Mouse (Mus musculus) ES-E14 (cell line): ENCODE results near the gene Dcaf12l2. TPM values are rescaled to one million over a fixed set of nuclear protein-coding genes. Genes with fewer than 3 reads are reported as not detected.
A peak's percentile ranks its signal among the peaks of the same experiment; 100 is the strongest.

ENCODE experiments used
- DNase-seq: peaks from one replicate; pipeline ENCODE4 v3.0.0-alpha.2; 2013; ENCODE audit warnings: low read depth, low spot score
- H3K27ac ChIP-seq: 2 replicates; pipeline ENCODE4 v1.5.1; 2012; ENCODE audit warnings: low read depth, mild to moderate bottlenecking, low read length, moderate library complexity, mixed read lengths; ENCODE audit not compliant: poor library complexity, insufficient read depth, severe bottlenecking
- H3K36me3 ChIP-seq: 2 replicates; pipeline ENCODE4 v1.6.1; 2012; ENCODE audit warnings: mild to moderate bottlenecking, low read length, moderate library complexity, mixed read lengths; ENCODE audit not compliant: control insufficient read depth, poor library complexity, insufficient read depth, severe bottlenecking
- H3K4me1 ChIP-seq, 2 experiments: fragments of 150-350 bp in 1 of 2; sonication (generic) in 1 of 2; 2 replicates each; pipeline ENCODE4 v1.6.1; 2012; ENCODE audit warnings: low read length in 2 of 2, mild to moderate bottlenecking in 1 of 2, mixed read lengths in 1 of 2; ENCODE audit not compliant: control insufficient read depth in 2 of 2, insufficient read depth in 2 of 2, poor library complexity in 1 of 2
- H3K4me3 ChIP-seq, 2 experiments: fragments of 150-350 bp in 1 of 2; sonication (generic) in 1 of 2; 2 replicates each; pipeline ENCODE4 v1.5.1; 2012; ENCODE audit warnings: low read length in 2 of 2, low read depth in 1 of 2, mild to moderate bottlenecking in 1 of 2, mixed read lengths in 1 of 2; ENCODE audit not compliant: insufficient read depth in 1 of 2, poor library complexity in 1 of 2, severe bottlenecking in 1 of 2
- H3K9ac ChIP-seq: 2 replicates; pipeline ENCODE4 v1.6.1; 2012; ENCODE audit warnings: low read depth, mild to moderate bottlenecking, low read length, mixed read lengths; ENCODE audit not compliant: poor library complexity, insufficient read depth, severe bottlenecking
- H3K9me3 ChIP-seq: fragments of 150-350 bp; sonication (generic); 2 replicates; pipeline ENCODE4 v1.6.1; 2012; ENCODE audit warnings: low read depth, mild to moderate bottlenecking, low read length; ENCODE audit not compliant: control insufficient read depth, insufficient read depth
- CHD2 ChIP-seq: IDR thresholded peaks from 2 replicates; pipeline ENCODE4 v1.6.1; 2014; ENCODE audit warnings: mild to moderate bottlenecking, low read depth, low read length, inconsistent platforms
- HCFC1 ChIP-seq: IDR thresholded peaks from 2 replicates; pipeline ENCODE4 v1.6.1; 2012; ENCODE audit warnings: low read length, inconsistent platforms, borderline replicate concordance; ENCODE audit not compliant: insufficient read depth
- MAFK ChIP-seq: IDR thresholded peaks from 2 replicates; pipeline ENCODE4 v1.6.1; 2014; ENCODE audit warnings: mild to moderate bottlenecking, low read depth, low read length, inconsistent platforms; ENCODE audit not compliant: insufficient read depth
- ZC3H11A ChIP-seq: IDR thresholded peaks from 2 replicates; pipeline ENCODE4 v1.6.1; 2012; ENCODE audit warnings: low read depth, mild to moderate bottlenecking, inconsistent platforms, low read length, borderline replicate concordance
- ZNF384 ChIP-seq: IDR thresholded peaks from 2 replicates; pipeline ENCODE4 v1.6.1; 2012; ENCODE audit warnings: low read depth, low read length, inconsistent platforms
- in situ Hi-C, 2 experiments: fragments of 600-800 bp; cut with MboI; formaldehyde crosslinking; loops; one replicate each; pipeline ENCODE4 v1.15.1; 2025; ENCODE audit warnings: low sequenced_read_pairs in 2 of 2, inconsistent platforms in 1 of 2; ENCODE audit not compliant: unreplicated experiment in 2 of 2
- total RNA-seq: library from RNA; depleted of rRNA; stranded (reverse); fragments of 300-350 nt; gene quantifications from 2 replicates; pipeline ENCODE4 v1.2.3, GENCODE M21; 2012; rRNA removed

Gene Dcaf12l2
- total RNA-seq: 0.05 and 0.18 TPM in 2 replicates

DNA sequence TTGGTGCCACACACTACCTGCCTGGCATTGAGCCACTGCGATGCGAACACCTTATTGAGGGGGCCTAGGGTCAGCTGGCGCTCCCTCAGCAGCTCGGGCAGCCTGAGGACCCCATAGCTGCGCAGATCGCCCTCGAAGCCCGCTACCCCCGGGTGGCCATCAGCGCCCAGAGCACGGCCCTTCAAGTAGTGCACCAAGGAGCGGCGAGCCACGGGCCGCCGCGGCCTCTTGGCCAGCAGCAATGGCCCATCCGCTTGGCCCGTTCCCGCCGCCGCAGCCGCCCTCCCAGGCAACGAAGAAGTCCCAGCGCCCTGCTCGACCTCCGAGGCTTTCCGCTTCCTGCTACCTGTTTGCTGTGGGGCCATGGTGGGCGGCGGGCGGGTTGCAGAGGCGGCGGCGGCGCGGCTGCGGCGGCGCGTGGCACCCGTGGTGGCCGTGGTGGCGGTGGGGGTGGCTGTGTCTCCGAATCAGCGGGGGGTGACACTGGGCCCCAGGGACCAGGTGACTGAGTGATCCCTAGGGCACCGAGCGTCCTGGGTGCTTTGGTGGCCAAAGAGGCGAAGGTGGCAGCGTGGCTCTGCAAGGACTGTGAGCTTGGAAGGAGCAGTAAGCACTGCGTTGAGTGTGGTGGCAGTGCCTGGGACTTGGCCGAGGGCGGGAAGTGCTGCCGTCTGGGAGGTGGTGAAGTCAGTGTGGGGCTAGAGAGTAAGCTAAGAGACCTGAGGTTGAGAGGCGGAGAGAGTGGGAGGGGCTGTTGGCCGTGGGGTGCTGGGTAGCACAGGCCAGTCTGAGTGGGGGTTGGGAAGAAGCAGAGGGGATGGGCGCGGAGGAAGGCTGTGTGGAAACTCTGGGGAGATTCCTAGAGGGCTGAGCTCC is at the start of gene Dcaf12l2:
Dcaf12l2 (minus strand) TSS at position 697 of the 876 bp plus-strand sequence.
- no peak for DNase-seq
- H3K9ac ChIP-seq: peak within 1 kb of the TSS; percentile 73
- in situ Hi-C loops: no loop called here
- TF ChIP-seq HCFC1: no peak
- no peak for TF ChIP-seq MAFK
- no peak for TF ChIP-seq ZC3H11A
- TF ChIP-seq CHD2: no peak
- no peak for TF ChIP-seq ZNF384
- no peaks in the 10 kb centered on the region for H3K4me1 ChIP-seq
- no peaks in the 10 kb centered on the region for H3K36me3 ChIP-seq
- peak within 1 kb of the TSS; percentile 30 to 69 for H3K4me3 ChIP-seq
- no peak within 1 kb of the TSS for H3K27ac ChIP-seq
- H3K9me3 ChIP-seq: no peaks in the 10 kb centered on the region

DNA sequence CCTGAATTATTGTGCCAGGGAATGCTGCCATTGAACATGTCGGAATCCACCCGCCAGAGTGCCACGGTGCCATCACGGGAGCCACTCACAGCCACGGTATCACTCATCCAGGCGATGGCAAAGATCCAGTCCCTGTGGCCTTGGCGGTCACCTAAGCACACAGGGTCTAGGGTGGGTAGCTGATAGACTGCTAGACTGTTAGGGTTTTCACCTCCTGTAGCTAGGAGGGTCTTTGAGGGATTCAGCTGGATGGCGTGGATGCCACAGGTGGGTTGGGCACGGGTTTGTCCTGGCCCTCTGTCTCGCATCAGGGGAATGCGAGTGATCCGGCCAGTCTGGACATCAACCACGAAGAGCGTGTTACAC is 879 bp downstream of the Dcaf12l2 start:
- no peaks in the 10 kb centered on the region for H3K36me3 ChIP-seq
- H3K9ac ChIP-seq: no peak overlapping the region
- no peak for TF ChIP-seq MAFK
- TF ChIP-seq CHD2: no peak
- in situ Hi-C loops: no loop called here
- peak overlapping the region in 1 of 2 experiments; percentile 69; a peak in 2 of 4 replicates for H3K4me3 ChIP-seq
- no peaks in the 10 kb centered on the region for H3K9me3 ChIP-seq
- H3K4me1 ChIP-seq: no peaks in the 10 kb centered on the region
- no peak overlapping the region for H3K27ac ChIP-seq
- no peak for DNase-seq
